ENCODE assay signal across 27 mouse cellular contexts in the genomic region with DNA sequence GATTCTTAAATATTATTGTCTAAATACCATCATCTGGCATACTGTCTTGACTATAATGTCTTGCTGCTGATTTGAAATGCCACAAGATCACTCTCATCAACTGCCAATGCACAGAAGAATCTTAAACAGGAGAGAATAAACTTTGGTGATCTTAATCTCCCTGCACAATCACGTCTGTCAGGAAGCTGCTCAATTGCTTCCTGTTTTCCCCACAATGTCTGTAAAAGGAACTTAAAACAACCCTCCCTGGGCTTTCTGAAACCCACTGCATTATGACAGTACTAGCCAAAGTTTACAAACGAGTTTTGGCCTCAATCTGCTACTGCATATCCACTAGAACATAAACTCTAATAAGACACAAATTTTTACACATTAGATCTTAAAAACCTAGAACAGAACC. TPM values are rescaled to one million over a fixed set of nuclear protein-coding genes. Genes with fewer than 3 reads are reported as not detected.
DNase-seq lines count a peak whose midpoint lies in the region; ATAC-seq and TF ChIP-seq lines count a peak whose summit lies in the region.
"Had no signal": no experiment of that assay in that cellular context is flagged by ENCODE, and none has a peak within 500 bp of the region (broad histone marks: within the 10 kb centered on the region; RNA-seq: fewer than 3 reads in every experiment).

No protein-coding gene starts in this region.

- 0 out of 2 replicates have a peak overlapping the region, but pooled peaks have one; percentile 16 for H3K27ac ChIP-seq in gastrocnemius, adult 2 months
- H3K27ac ChIP-seq: embryonic facial prominence, embryonic 13.5 days; forebrain, embryonic 10.5 days; forebrain, embryonic 15.5 days; heart, embryonic 10.5 days; hindbrain, embryonic 14.5 days; liver, embryonic 12.5 days; midbrain, embryonic 13.5 days had no signal

- TF ChIP-seq CTCF in gastrocnemius, adult 2 months (IDR thresholded peaks at IDR 0.05): no peak

- peak; percentile 66 for ATAC-seq in megakaryocyte, adult 5-6 weeks (ENCODE audit: poor library complexity, severe bottlenecking)
- ATAC-seq: forebrain, embryonic 15.5 days; inflammation-experienced regulatory T-cells, adult 6 months; liver, embryonic 12.5 days; liver, postnatal 0 days; midbrain, embryonic 13.5 days had no signal

- H3K4me3 ChIP-seq in gastrocnemius, adult 2 months: no peak overlapping the region
- H3K4me3 ChIP-seq: embryonic facial prominence, embryonic 13.5 days; forebrain, embryonic 10.5 days; forebrain, embryonic 15.5 days; heart, embryonic 10.5 days; liver, embryonic 12.5 days; megakaryocyte, embryonic 14.5 days; midbrain, embryonic 13.5 days had no signal

- DNase-seq in gastrocnemius, adult 2 months: no peak
- DNase-seq in gastrocnemius, adult 8-10 months (ENCODE audit: low spot score in 2 of 2): no peak
- DNase-seq in 416B (ENCODE audit: low read depth) (peak; percentile 56), MEL-GATA-1-ER (ENCODE audit: extremely low read depth, low read depth) (peak; percentile 15)
- no peak for DNase-seq in frontal cortex, adult 2 months (ENCODE audit: extremely low spot score in 1 of 2, low spot score in 1 of 2)
- DNase-seq in heart, postnatal 14 days: no peak
- DNase-seq: adrenal gland, postnatal 10 days; cerebellum, adult 9-10 months; gastrocnemius, postnatal 10 days; kidney, adult 11 months; kidney, postnatal 36 days; layer of hippocampus, postnatal 36 days; left cerebral cortex, postnatal 4 days; liver, postnatal 0 days; lung, postnatal 10 days; retina, postnatal 1 day; right cerebral cortex, postnatal 14 days had no signal

- intact Hi-C loops in gastrocnemius, adult 2 months (cut with DNase I): no loop called here
- intact Hi-C loops in heart, postnatal 14 days (cut with DNase I): no loop called here

RNA-seq across cellular contexts. Expression of a gene that starts 6.8 kb away (rescaled TPM):
- 10 to 100 TPM; 45.9 to 59.9 TPM for total RNA-seq in gastrocnemius, adult 2 months (2021)
- 10 to 100 TPM; 49.2 to 71.6 (median 52.8) TPM for total RNA-seq in gastrocnemius, adult 8-10 months (2022)
- 72.5 and 79.8 TPM in 2 replicates for total RNA-seq in megakaryocyte, adult 5-6 weeks (2015)
- total RNA-seq in megakaryocyte, adult 5-6 weeks (2017): 99.8 and 113 TPM in 2 replicates
- polyA plus RNA-seq in frontal cortex, adult 2 months (2012; rRNA removed): 47.8 and 50.4 TPM in 2 replicates
- 10 to 100 TPM; 28.7 to 31.2 TPM for total RNA-seq in heart, postnatal 14 days (2021)

RNA-seq across cellular contexts. Expression of a gene that starts 21.4 kb away (rescaled TPM):
- 10 to 100 TPM; 23.6 to 27.7 TPM for total RNA-seq in gastrocnemius, adult 2 months (2021)
- 10 to 100 TPM; 22.4 to 26.0 (median 23.4) TPM for total RNA-seq in gastrocnemius, adult 8-10 months (2022)
- 58.3 and 67.1 TPM in 2 replicates for total RNA-seq in megakaryocyte, adult 5-6 weeks (2015)
- total RNA-seq in megakaryocyte, adult 5-6 weeks (2017): 105 and 120 TPM in 2 replicates
- polyA plus RNA-seq in frontal cortex, adult 2 months (2012; rRNA removed): 124 and 134 TPM in 2 replicates
- 10 to 100 TPM; 29.8 to 31.9 TPM for total RNA-seq in heart, postnatal 14 days (2021)

Comparison
In these comparisons a context has a peak if more than half of its experiments do, and no peak if none do; other contexts are left out.
1. DNase-seq: peak in 416B (single experiment) and MEL-GATA-1-ER (single experiment); none in gastrocnemius, adult 2 months (single experiment), gastrocnemius, adult 8-10 months (0 of 2), frontal cortex, adult 2 months (0 of 2) and heart, postnatal 14 days (0 of 2).